Mouse (Mus musculus) midbrain, embryonic 15.5 days (tissue): ENCODE data around the gene Synpr. TPM values are rescaled to one million over a fixed set of nuclear protein-coding genes. Genes with fewer than 3 reads are reported as not detected.
A peak's percentile ranks its signal among the peaks of the same experiment; 100 is the strongest.

Experiments used
- ATAC-seq: fragments of 200-750 bp; cut with Nextera tagmentation; replicated peaks from 2 replicates; pipeline ENCODE4 v1.8.0; 2017; ENCODE audit warnings: moderate TSS enrichment
- H3K27ac ChIP-seq: fragments of 300-500 bp; sonication (generic); 2 replicates; pipeline ENCODE4 v1.5.1; 2015; ENCODE audit warnings: mild to moderate bottlenecking, inconsistent platforms
- H3K27me3 ChIP-seq: fragments of 300-500 bp; sonication (generic); replicated peaks from 2 replicates; pipeline ENCODE4 v1.6.1; 2015; ENCODE audit warnings: inconsistent platforms
- H3K36me3 ChIP-seq: fragments of 300-500 bp; sonication (generic); replicated peaks from 2 replicates; pipeline ENCODE4 v1.6.1; 2015; ENCODE audit warnings: inconsistent platforms
- H3K4me1 ChIP-seq: fragments of 300-500 bp; sonication (generic); 2 replicates; pipeline ENCODE4 v1.6.1; 2015; ENCODE audit warnings: inconsistent platforms
- H3K4me2 ChIP-seq: fragments of 300-500 bp; sonication (generic); 2 replicates; pipeline ENCODE4 v1.6.1; 2015; ENCODE audit warnings: inconsistent platforms, mild to moderate bottlenecking, moderate library complexity
- H3K4me3 ChIP-seq: fragments of 300-500 bp; sonication (generic); 2 replicates; pipeline ENCODE4 v1.5.1; 2015; ENCODE audit warnings: mild to moderate bottlenecking, inconsistent platforms
- H3K9ac ChIP-seq: fragments of 300-500 bp; sonication (generic); 2 replicates; pipeline ENCODE4 v1.6.1; 2015; ENCODE audit warnings: mild to moderate bottlenecking, inconsistent platforms
- H3K9me3 ChIP-seq: fragments of 300-500 bp; sonication (generic); 2 replicates; pipeline ENCODE4 v1.6.1; 2016; ENCODE audit warnings: inconsistent platforms
- WGBS: fragments of 180-500 bp; shearing (Covaris S2); methylation state at CpG from one replicate; pipeline ENCODE4 v1.1.7; 2015; ENCODE audit warnings: mixed read lengths; 5-methylcytosine and 5-hydroxymethylcytosine counted together
- polyA plus RNA-seq: library from polyadenylated mRNA; unstranded; fragments of >200 nt; fragmentation: Nextera tagmentation; extraction: Ambion mirVana; gene quantifications from 2 replicates; pipeline ENCODE4 v1.2.1, GENCODE M21; 2015

Gene Synpr
- polyA plus RNA-seq, 1 experiment from 2014 or later: 30.6 TPM

GRCm38 (mm10) chr14:13571941-13572340 is 287.4 kb downstream of the Synpr start:
- Histone ChIP-seq H3K9ac (no peak overlapping the region), H3K36me3 (no peaks in the 10 kb centered on the region), H3K4me3 (no peak overlapping the region), H3K4me2 (no peak overlapping the region), H3K4me1 (no peaks in the 10 kb centered on the region), H3K9me3 (no peaks in the 10 kb centered on the region), H3K27me3 (no peaks in the 10 kb centered on the region), H3K27ac (no peak overlapping the region)
- ATAC-seq: no peak

DNA sequence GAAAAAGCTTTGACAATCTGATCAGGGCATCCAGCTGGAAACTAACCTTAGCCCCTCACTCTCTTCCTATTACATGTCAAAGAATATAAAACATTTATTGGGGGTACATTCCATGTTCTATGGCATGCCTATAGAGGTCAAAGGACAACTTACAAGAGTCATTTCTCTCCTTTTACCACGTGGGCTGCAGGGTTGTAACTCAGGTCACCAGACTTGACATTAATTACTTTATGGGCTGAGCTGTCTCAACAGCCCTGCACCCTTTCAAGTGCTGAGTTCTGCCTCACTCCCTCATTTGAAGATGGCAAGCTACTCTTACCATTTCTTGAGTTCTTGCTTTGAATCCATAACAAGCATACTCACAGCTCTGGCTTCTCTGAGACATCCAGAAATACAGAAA is 287.9 kb downstream of the Synpr start:
- no peak overlapping the region for H3K4me3 ChIP-seq
- no peak overlapping the region for H3K9ac ChIP-seq
- no peaks in the 10 kb centered on the region for H3K36me3 ChIP-seq
- H3K27ac ChIP-seq: no peak overlapping the region
- H3K4me1 ChIP-seq: no peaks in the 10 kb centered on the region
- no peaks in the 10 kb centered on the region for H3K27me3 ChIP-seq
- no peak overlapping the region for H3K4me2 ChIP-seq
- ATAC-seq: no peak
- 40% methylated on average over 1 of the region's 1 CpGs for WGBS
- H3K9me3 ChIP-seq: no peaks in the 10 kb centered on the region

GRCm38 (mm10) chr14:13578101-13578500 is 293.5 kb downstream of the Synpr start:
- Histone ChIP-seq H3K27me3 (no peaks in the 10 kb centered on the region), H3K4me3 (no peak overlapping the region), H3K4me1 (no peaks in the 10 kb centered on the region), H3K9me3 (no peaks in the 10 kb centered on the region), H3K36me3 (no peaks in the 10 kb centered on the region), H3K9ac (no peak overlapping the region), H3K27ac (no peak overlapping the region), H3K4me2 (no peak overlapping the region)
- no peak for ATAC-seq
- 82% methylated on average over 2 of the region's 2 CpGs for WGBS

- 0 out of 2 replicates have a peak, but pooled peaks have one; percentile 50 for ATAC-seq
- Histone ChIP-seq H3K27ac (no peak overlapping the region), H3K4me1 (no peaks in the 10 kb centered on the region), H3K27me3 (no peaks in the 10 kb centered on the region), H3K9ac (no peak overlapping the region), H3K4me2 (no peak overlapping the region), H3K36me3 (no peaks in the 10 kb centered on the region), H3K9me3 (no peaks in the 10 kb centered on the region), H3K4me3 (no peak overlapping the region)
- WGBS: 64% methylated on average over 1 of the region's 1 CpGs
Measured at GRCm38 (mm10) chr14:13578744-13579143, 294.2 kb downstream of the Synpr start.

GRCm38 (mm10) chr14:13593321-13593940 is 308.9 kb downstream of the Synpr start:
- H3K9me3 ChIP-seq: no peaks in the 10 kb centered on the region
- no peak overlapping the region for H3K27ac ChIP-seq
- no peaks in the 10 kb centered on the region for H3K27me3 ChIP-seq
- no peaks in the 10 kb centered on the region for H3K4me1 ChIP-seq
- no peak for ATAC-seq
- H3K4me2 ChIP-seq: no peak overlapping the region
- H3K9ac ChIP-seq: no peak overlapping the region
- no peaks in the 10 kb centered on the region for H3K36me3 ChIP-seq
- no peak overlapping the region for H3K4me3 ChIP-seq
- 89% methylated on average over 2 of the region's 2 CpGs for WGBS

GRCm38 (mm10) chr14:13596251-13596650 is 311.7 kb downstream of the Synpr start:
- H3K4me2 ChIP-seq: no peak overlapping the region
- H3K9ac ChIP-seq: no peak overlapping the region
- no peaks in the 10 kb centered on the region for H3K9me3 ChIP-seq
- H3K36me3 ChIP-seq: no peaks in the 10 kb centered on the region
- H3K4me1 ChIP-seq: no peaks in the 10 kb centered on the region
- no peaks in the 10 kb centered on the region for H3K27me3 ChIP-seq
- no peak overlapping the region for H3K27ac ChIP-seq
- WGBS: 77% methylated on average over 6 of the region's 6 CpGs
- no peak for ATAC-seq
- H3K4me3 ChIP-seq: no peak overlapping the region

- H3K27ac ChIP-seq: no peak overlapping the region
- no peak for ATAC-seq
- WGBS: 93% methylated on average over 2 of the region's 2 CpGs
- H3K4me1 ChIP-seq: no peaks in the 10 kb centered on the region
- H3K9ac ChIP-seq: no peak overlapping the region
- no peaks in the 10 kb centered on the region for H3K9me3 ChIP-seq
- H3K4me2 ChIP-seq: no peak overlapping the region
- no peaks in the 10 kb centered on the region for H3K27me3 ChIP-seq
- no peak overlapping the region for H3K4me3 ChIP-seq
- H3K36me3 ChIP-seq: no peaks in the 10 kb centered on the region
Measured at GRCm38 (mm10) chr14:13597204-13597603, 312.6 kb downstream of the Synpr start.

GRCm38 (mm10) chr14:13620531-13620930 is 336.0 kb downstream of the Synpr start:
- H3K4me1 ChIP-seq: no peaks in the 10 kb centered on the region
- WGBS: 72% methylated on average over 2 of the region's 2 CpGs
- no peak overlapping the region for H3K4me2 ChIP-seq
- ATAC-seq: no peak
- H3K9ac ChIP-seq: no peak overlapping the region
- H3K9me3 ChIP-seq: no peaks in the 10 kb centered on the region
- H3K4me3 ChIP-seq: no peak overlapping the region
- no peaks in the 10 kb centered on the region for H3K36me3 ChIP-seq
- H3K27me3 ChIP-seq: no peaks in the 10 kb centered on the region
- no peak overlapping the region for H3K27ac ChIP-seq

DNA sequence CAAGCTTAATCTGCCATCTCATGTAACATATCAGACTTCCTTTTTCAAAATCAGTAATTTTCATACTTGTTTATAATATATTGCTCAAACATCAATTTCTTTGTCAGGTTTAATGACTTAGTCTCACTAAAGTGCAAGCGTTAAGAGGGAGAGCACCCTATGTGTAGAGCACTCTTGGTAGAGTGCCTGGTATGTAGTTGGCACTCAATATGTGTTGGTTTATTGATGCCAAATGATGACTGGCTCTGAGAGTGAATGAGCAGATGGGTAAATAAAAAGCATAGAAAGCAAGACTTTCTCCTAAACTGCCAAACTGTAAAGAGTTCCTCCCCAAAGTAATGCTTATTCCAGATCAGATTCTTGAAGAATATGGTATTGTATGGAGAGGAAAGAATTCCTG is 365.3 kb downstream of the Synpr start:
- H3K9ac ChIP-seq: no peak overlapping the region
- no peaks in the 10 kb centered on the region for H3K9me3 ChIP-seq
- 91% methylated on average over 1 of the region's 1 CpGs for WGBS
- ATAC-seq: no peak
- no peaks in the 10 kb centered on the region for H3K36me3 ChIP-seq
- H3K27ac ChIP-seq: no peak overlapping the region
- H3K4me3 ChIP-seq: no peak overlapping the region
- H3K27me3 ChIP-seq: no peaks in the 10 kb centered on the region
- H3K4me2 ChIP-seq: no peak overlapping the region
- H3K4me1 ChIP-seq: peaks cover 5% of the 10 kb centered on the region; the same call in 1 of the 2 replicates

DNA sequence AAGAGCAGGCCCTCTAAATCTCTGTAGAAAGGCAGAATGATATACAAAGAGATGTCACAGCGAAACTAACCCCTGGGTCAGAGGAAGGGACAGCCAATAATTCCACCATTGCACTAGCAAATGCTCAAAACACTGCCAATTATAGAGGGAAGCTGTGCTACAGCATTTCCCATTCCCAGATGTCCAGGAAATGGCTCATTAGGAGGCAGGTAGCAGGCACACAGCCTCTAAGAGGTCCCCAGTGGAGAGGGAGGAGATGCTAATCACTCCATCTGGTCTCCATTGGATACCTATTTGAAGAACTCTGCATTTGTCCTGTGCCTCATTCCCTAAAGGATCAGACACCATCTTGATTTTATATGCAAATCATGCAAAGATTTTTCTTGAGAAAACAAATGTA is 366.5 kb downstream of the Synpr start:
- peak; percentile 88 for ATAC-seq
- no peaks in the 10 kb centered on the region for H3K36me3 ChIP-seq
- H3K4me2 ChIP-seq: no peak overlapping the region
- peaks cover 5% of the 10 kb centered on the region; the same call in 1 of the 2 replicates for H3K4me1 ChIP-seq
- H3K4me3 ChIP-seq: no peak overlapping the region
- no peak overlapping the region for H3K9ac ChIP-seq
- WGBS: 65% methylated on average over 1 of the region's 1 CpGs
- no peaks in the 10 kb centered on the region for H3K27me3 ChIP-seq
- H3K9me3 ChIP-seq: no peaks in the 10 kb centered on the region
- no peak overlapping the region for H3K27ac ChIP-seq

GRCm38 (mm10) chr14:13651541-13652298 is 367.1 kb downstream of the Synpr start:
- Histone ChIP-seq H3K36me3 (no peaks in the 10 kb centered on the region), H3K27ac (peak overlapping the region; percentile 38; the same call in 1 of the 2 replicates), H3K4me1 (peaks cover 5% of the 10 kb centered on the region; the same call in 1 of the 2 replicates), H3K9me3 (no peaks in the 10 kb centered on the region), H3K9ac (no peak overlapping the region), H3K4me2 (no peak overlapping the region), H3K4me3 (no peak overlapping the region), H3K27me3 (no peaks in the 10 kb centered on the region)
- WGBS: 15% methylated on average over 2 of the region's 2 CpGs
- peak; percentile 93 for ATAC-seq
